Mouse (Mus musculus) MEL (cell line): ENCODE data around the gene Rgl1. TPM values are rescaled to one million over a fixed set of nuclear protein-coding genes. Genes with fewer than 3 reads are reported as not detected.

Source experiments
- DNase-seq: peaks from one replicate; pipeline ENCODE4 v3.0.0; 2011; ENCODE audit warnings: low read depth, low spot score
- H3K27ac ChIP-seq: 2 replicates; pipeline ENCODE4 v1.5.1; 2012; ENCODE audit warnings: low read depth, mild to moderate bottlenecking, control low read depth, low read length, moderate library complexity; ENCODE audit not compliant: control insufficient read depth
- H3K27me3 ChIP-seq, 2 experiments: fragments of 150-350 bp in 1 of 2; sonication (generic) in 1 of 2; 2 replicates each; pipeline ENCODE4 v1.6.1; 2012; ENCODE audit warnings: low read length in 2 of 2, mild to moderate bottlenecking in 2 of 2, improper control_type of control experiment in 1 of 2, moderate library complexity in 1 of 2; ENCODE audit not compliant: insufficient read depth in 2 of 2, control insufficient read depth in 1 of 2
- H3K36me3 ChIP-seq, 2 experiments: 2 replicates each; pipeline ENCODE4 v1.6.1; 2012 to 2014; ENCODE audit warnings: low read length in 2 of 2, improper control_type of control experiment in 1 of 2, inconsistent platforms in 1 of 2, mild to moderate bottlenecking in 1 of 2; ENCODE audit not compliant: insufficient read depth in 2 of 2, control insufficient read depth in 1 of 2
- H3K4me1 ChIP-seq, 2 experiments: fragments of 150-350 bp in 1 of 2; sonication (generic) in 1 of 2; 2 replicates each; pipeline ENCODE4 v1.6.1; 2012; ENCODE audit warnings: low read length in 2 of 2, improper control_type of control experiment in 1 of 2, mild to moderate bottlenecking in 1 of 2; ENCODE audit not compliant: insufficient read depth in 2 of 2, control insufficient read depth in 1 of 2
- H3K4me3 ChIP-seq, 2 experiments: fragments of 150-350 bp in 1 of 2; sonication (generic) in 1 of 2; 2 replicates each; pipeline ENCODE4 v1.5.1; 2012; ENCODE audit warnings: low read depth in 2 of 2, low read length in 2 of 2, mild to moderate bottlenecking in 2 of 2, moderate library complexity in 2 of 2, control low read depth in 1 of 2, improper control_type of control experiment in 1 of 2; ENCODE audit not compliant: control insufficient read depth in 1 of 2, insufficient read depth in 1 of 2
- H3K79me2 ChIP-seq: 2 replicates; pipeline ENCODE4 v1.6.1; 2012; ENCODE audit warnings: mild to moderate bottlenecking, low read length, moderate library complexity; ENCODE audit not compliant: control insufficient read depth, poor library complexity, insufficient read depth
- H3K9ac ChIP-seq: 2 replicates; pipeline ENCODE4 v1.6.1; 2012; ENCODE audit warnings: low read depth, mild to moderate bottlenecking, control low read depth, low read length, moderate library complexity; ENCODE audit not compliant: control insufficient read depth, poor library complexity, severe bottlenecking
- H3K9me3 ChIP-seq: fragments of 150-350 bp; sonication (generic); replicated peaks from 2 replicates; pipeline ENCODE4 v1.6.1; 2012; ENCODE audit warnings: mild to moderate bottlenecking, low read length, improper control_type of control experiment, moderate library complexity; ENCODE audit not compliant: insufficient read depth
- CTCF ChIP-seq, 3 experiments: IDR thresholded peaks in 2 of 3; conservative IDR thresholded peaks in 1 of 3; 2 replicates each; pipeline ENCODE4 v1.5.1; 2011 to 2012; ENCODE audit warnings: low read length in 3 of 3, low read depth in 2 of 3, mild to moderate bottlenecking in 2 of 3, improper control_type of control experiment in 1 of 3, inconsistent platforms in 1 of 3, mixed read lengths in 1 of 3, moderate library complexity in 1 of 3; ENCODE audit not compliant: control insufficient read depth in 1 of 3, insufficient read depth in 1 of 3, poor library complexity in 1 of 3, severe bottlenecking in 1 of 3
- ELF1 ChIP-seq: IDR thresholded peaks from 2 replicates; pipeline ENCODE4 v1.6.1; 2014; ENCODE audit warnings: low read depth, mild to moderate bottlenecking, inconsistent platforms, low read length, improper control_type of control experiment, moderate library complexity
- EP300 ChIP-seq, 2 experiments: IDR thresholded peaks; 2 replicates each; pipeline ENCODE4 v1.6.1; 2011; ENCODE audit warnings: improper control_type of control experiment in 2 of 2, low read length in 2 of 2, low read depth in 1 of 2, mild to moderate bottlenecking in 1 of 2
- ETS1 ChIP-seq: IDR thresholded peaks from 2 replicates; pipeline ENCODE4 v1.6.1; 2012; ENCODE audit warnings: low read depth, mild to moderate bottlenecking, inconsistent platforms, low read length, improper control_type of control experiment, moderate library complexity
- HCFC1 ChIP-seq: IDR thresholded peaks from 2 replicates; pipeline ENCODE4 v1.6.1; 2012; ENCODE audit warnings: low read depth, mild to moderate bottlenecking, inconsistent platforms, low read length, improper control_type of control experiment, moderate library complexity
- MAX ChIP-seq: IDR thresholded peaks from 2 replicates; pipeline ENCODE4 v1.6.1; 2011; ENCODE audit warnings: low read length, improper control_type of control experiment
- MAZ ChIP-seq: IDR thresholded peaks from 2 replicates; pipeline ENCODE4 v1.6.1; 2012; ENCODE audit warnings: low read depth, mild to moderate bottlenecking, inconsistent platforms, low read length, improper control_type of control experiment
- MYC ChIP-seq: IDR thresholded peaks from 2 replicates; pipeline ENCODE4 v1.6.1; 2011; ENCODE audit warnings: low read depth, mild to moderate bottlenecking, low read length, improper control_type of control experiment, moderate library complexity
- NELFE ChIP-seq: IDR thresholded peaks from 2 replicates; pipeline ENCODE4 v1.6.1; 2011; ENCODE audit warnings: low read depth, low read length, improper control_type of control experiment
- NRF1 ChIP-seq: IDR thresholded peaks from 2 replicates; pipeline ENCODE4 v1.6.1; 2014; ENCODE audit warnings: low read depth, mild to moderate bottlenecking, inconsistent platforms, low read length, improper control_type of control experiment, moderate library complexity; ENCODE audit not compliant: poor library complexity, insufficient read depth, severe bottlenecking
- POLR2AphosphoS2 ChIP-seq: IDR thresholded peaks from 2 replicates; pipeline ENCODE4 v1.6.1; 2011; ENCODE audit warnings: low read length, improper control_type of control experiment
- POLR2AphosphoS5 ChIP-seq: IDR thresholded peaks from 2 replicates; pipeline ENCODE4 v1.6.1; 2012; ENCODE audit warnings: low read depth, borderline replicate concordance, mild to moderate bottlenecking, inconsistent platforms, low read length, moderate library complexity, mixed read lengths
- RAD21 ChIP-seq: IDR thresholded peaks from 2 replicates; pipeline ENCODE4 v1.6.1; 2011; ENCODE audit warnings: mild to moderate bottlenecking, low read depth, low read length, improper control_type of control experiment
- SIN3A ChIP-seq: IDR thresholded peaks from 2 replicates; pipeline ENCODE4 v1.6.1; 2012; ENCODE audit warnings: low read length, improper control_type of control experiment, inconsistent platforms
- SMC3 ChIP-seq: IDR thresholded peaks from 2 replicates; pipeline ENCODE4 v1.6.1; 2011; ENCODE audit warnings: low read depth, low read length, improper control_type of control experiment
- TAL1 ChIP-seq: IDR thresholded peaks from 2 replicates; pipeline ENCODE4 v1.6.1; 2012; ENCODE audit warnings: mild to moderate bottlenecking, inconsistent platforms, low read length, moderate library complexity, mixed read lengths
- TBP ChIP-seq: IDR thresholded peaks from 2 replicates; pipeline ENCODE4 v1.8.0; 2011; ENCODE audit warnings: low read depth, low read length, improper control_type of control experiment
- TCF12 ChIP-seq: IDR thresholded peaks from 2 replicates; pipeline ENCODE4 v1.6.1; 2014; ENCODE audit warnings: low read depth, mild to moderate bottlenecking, inconsistent platforms, low read length, improper control_type of control experiment, moderate library complexity
- UBTF ChIP-seq: IDR thresholded peaks from 2 replicates; pipeline ENCODE4 v1.6.1; 2012; ENCODE audit warnings: low read depth, mild to moderate bottlenecking, inconsistent platforms, low read length, improper control_type of control experiment, moderate library complexity, borderline replicate concordance; ENCODE audit not compliant: insufficient read depth
- USF2 ChIP-seq, 2 experiments: IDR thresholded peaks; 2 replicates each; pipeline ENCODE4 v1.6.1; 2011 to 2012; ENCODE audit warnings: improper control_type of control experiment in 2 of 2, low read length in 2 of 2, borderline replicate concordance in 1 of 2, inconsistent platforms in 1 of 2, low read depth in 1 of 2, mild to moderate bottlenecking in 1 of 2; ENCODE audit not compliant: insufficient read depth in 1 of 2
- ZC3H11A ChIP-seq: IDR thresholded peaks from 2 replicates; pipeline ENCODE4 v1.6.1; 2012; ENCODE audit warnings: low read depth, mild to moderate bottlenecking, inconsistent platforms, low read length, improper control_type of control experiment
- ZKSCAN1 ChIP-seq: IDR thresholded peaks from 2 replicates; pipeline ENCODE4 v1.6.1; 2012; ENCODE audit warnings: low read depth, mild to moderate bottlenecking, inconsistent platforms, low read length, improper control_type of control experiment, moderate library complexity
- ZNF384 ChIP-seq: IDR thresholded peaks from 2 replicates; pipeline ENCODE4 v1.6.1; 2012; ENCODE audit warnings: low read depth, mild to moderate bottlenecking, inconsistent platforms, low read length, improper control_type of control experiment
- polyA plus RNA-seq, 2 experiments: library from polyadenylated mRNA; stranded (reverse) in 1 of 2; unstranded in 1 of 2; fragments of >175 nt in 1 of 2; fragments of >200 nt in 1 of 2; gene quantifications; 2 replicates each; pipeline versions ENCODE4 v1.2.1 to v1.2.4; 2012; ENCODE audit warnings: low replicate concordance in 2 of 2, low read depth in 1 of 2; ENCODE audit not compliant: insufficient read length in 2 of 2, insufficient read depth in 1 of 2, missing spikeins in 1 of 2
- total RNA-seq: library from RNA; depleted of rRNA; stranded (reverse); fragments of 300-350 nt; gene quantifications from 2 replicates; pipeline ENCODE4 v1.2.3, GENCODE M21; 2012

The Rgl1 gene
- total and polyA plus RNA-seq, 3 experiments = 0.12 to 0.39 TPM; not detected in 1

- TF ChIP-seq USF2 (IDR thresholded peaks at IDR 0.05; ENCODE audit: borderline replicate concordance in 1 of 2, insufficient read depth in 1 of 2, low read depth in 1 of 2, low read length in 2 of 2) = no peak
- no peak for TF ChIP-seq NRF1
- TF ChIP-seq EP300 (IDR thresholded peaks at IDR 0.05; ENCODE audit: low read depth in 1 of 2, low read length in 2 of 2) = peak; percentile 31 to 41; a peak in 2 of 4 replicates
- no peak for TF ChIP-seq RAD21
- TF ChIP-seq TAL1 = no peak
- no peak for TF ChIP-seq HCFC1
- TF ChIP-seq SMC3 = peak; percentile 1
- TF ChIP-seq MAX = no peak
- TF ChIP-seq NELFE = no peak
- TF ChIP-seq ZKSCAN1 = no peak
- no peak for TF ChIP-seq UBTF
- TF ChIP-seq ETS1 = peak; percentile 16; the same call in 1 of the 2 replicates
- 0 out of 2 replicates have a peak, but pooled peaks have one; percentile 18 for TF ChIP-seq MAZ
Measured at GRCm38 (mm10) chr1:152790821-152791220, 24.7 kb upstream of the Rgl1 start (continued).

- H3K4me1 ChIP-seq = peaks cover 4 to 26% of the 10 kb centered on the region in 2 experiments
- peak; percentile 96 for DNase-seq
- H3K79me2 ChIP-seq = no peaks in the 10 kb centered on the region
- peaks cover 0 to 10% of the 10 kb centered on the region in 2 experiments; a peak in 2 of 4 replicates for H3K36me3 ChIP-seq
- peak overlapping the region; percentile 25; the same call in 1 of the 2 replicates for H3K27ac ChIP-seq
- TF ChIP-seq HCFC1 = 0 out of 2 replicates have a peak, but pooled peaks have one; percentile 21
- TF ChIP-seq ZNF384 = peak; percentile 72; the same call in 1 of the 2 replicates
- TF ChIP-seq ZKSCAN1 = no peak
- peak; percentile 59; the same call in 1 of the 2 replicates for TF ChIP-seq MYC
- no peak for TF ChIP-seq POLR2AphosphoS5
- TF ChIP-seq SMC3 = peak; percentile 96
- peak; percentile 98 for TF ChIP-seq ZC3H11A
- TF ChIP-seq MAX = peak; percentile 2; the same call in 1 of the 2 replicates
- peak; percentile 73 for TF ChIP-seq SIN3A
- peak; percentile 11; the same call in 1 of the 2 replicates for TF ChIP-seq TCF12
- TF ChIP-seq TBP = peak; percentile 48
- 0 out of 2 replicates have a peak, but pooled peaks have one; percentile 5 for TF ChIP-seq ELF1
- TF ChIP-seq RAD21 = peak; percentile 95
- no peak for TF ChIP-seq NELFE
- peak; percentile 33; the same call in 1 of the 2 replicates for TF ChIP-seq ETS1
- TF ChIP-seq CTCF (IDR thresholded peaks at IDR 0.05 in 2 of 3, conservative IDR thresholded peaks at IDR 0.05 in 1 of 3; ENCODE audit: control insufficient read depth in 1 of 3, insufficient read depth in 1 of 3, low read depth in 2 of 3, low read length in 3 of 3, poor library complexity in 1 of 3, severe bottlenecking in 1 of 3) = peak; percentile 57 to 96 (median 93)
- TF ChIP-seq POLR2AphosphoS2 = no peak
- TF ChIP-seq, all 39 proteins: peak for 13
- Histone ChIP-seq H3K9ac (peak overlapping the region; percentile 24), H3K9me3 (no peaks in the 10 kb centered on the region), H3K27me3 (no peaks in the 10 kb centered on the region), H3K4me3 (peak overlapping the region; percentile 32 to 48)
Measured at GRCm38 (mm10) chr1:152790254-152790653, 24.1 kb upstream of the Rgl1 start.
